Mouse (Mus musculus) thymus, postnatal 0 days (tissue): ENCODE measurements around the gene Ntn4. TPM values are rescaled to one million over a fixed set of nuclear protein-coding genes. Genes with fewer than 3 reads are reported as not detected.

ENCODE experiments used
- DNase-seq: peaks from one replicate; pipeline ENCODE4 v3.0.0-alpha.2; 2015; ENCODE audit warnings: low spot score
- polyA plus RNA-seq: library from polyadenylated mRNA; unstranded; fragments of >200 nt; fragmentation: Nextera tagmentation; extraction: Ambion mirVana; gene quantifications from 2 replicates; pipeline ENCODE4 v1.2.1, GENCODE M21; 2015

Ntn4 gene
- polyA plus RNA-seq, result 0.04 and 0.05 TPM in 2 replicates

DNA sequence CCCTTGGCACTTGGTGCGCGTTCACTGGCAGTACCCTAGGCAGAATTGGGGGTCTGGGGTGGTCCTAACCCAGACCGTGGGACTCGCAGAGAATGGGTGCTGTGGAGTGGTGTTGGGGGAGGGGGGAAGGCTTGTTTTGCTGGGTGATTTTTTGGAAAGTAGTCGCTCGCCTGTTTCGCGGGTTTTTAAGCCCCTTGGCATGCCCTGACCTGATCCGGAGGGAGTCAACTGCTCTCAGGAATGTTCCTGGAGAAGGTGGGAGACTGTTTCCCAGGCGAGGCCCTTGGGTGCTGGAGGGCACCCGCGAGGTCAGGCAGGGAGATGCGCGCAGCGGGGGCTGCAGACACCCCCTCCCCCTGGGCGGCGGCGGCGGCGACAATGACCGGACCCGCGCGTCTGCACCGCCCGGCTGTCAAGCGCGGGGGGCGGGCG lies at the start of gene Ntn4:
Gene Ntn4, plus strand, starts transcription at position 161 of the 432 bp plus-strand sequence.
- DNase-seq, result no peak

DNA sequence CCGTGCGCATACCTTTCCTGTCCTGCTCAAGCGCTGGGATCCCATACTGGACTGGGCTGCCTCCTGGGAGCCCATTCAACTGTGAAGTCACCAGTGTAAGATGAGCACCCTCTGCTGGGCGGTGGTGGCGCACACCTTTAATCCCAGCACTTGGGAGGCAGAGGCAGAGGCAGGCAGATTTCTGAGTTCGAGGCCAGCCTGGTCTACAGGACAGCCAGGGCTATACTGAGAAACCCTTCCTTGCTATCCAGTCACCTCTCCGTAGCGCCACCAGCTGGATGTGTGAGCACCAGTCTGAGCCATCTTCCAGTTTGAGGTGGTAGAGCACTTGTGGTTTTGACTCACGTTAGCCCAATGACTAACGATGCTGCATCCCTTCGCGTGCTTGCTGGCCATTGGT lies 48.0 kb upstream of the Ntn4 start:
- peak; percentile 17 for DNase-seq

DNA sequence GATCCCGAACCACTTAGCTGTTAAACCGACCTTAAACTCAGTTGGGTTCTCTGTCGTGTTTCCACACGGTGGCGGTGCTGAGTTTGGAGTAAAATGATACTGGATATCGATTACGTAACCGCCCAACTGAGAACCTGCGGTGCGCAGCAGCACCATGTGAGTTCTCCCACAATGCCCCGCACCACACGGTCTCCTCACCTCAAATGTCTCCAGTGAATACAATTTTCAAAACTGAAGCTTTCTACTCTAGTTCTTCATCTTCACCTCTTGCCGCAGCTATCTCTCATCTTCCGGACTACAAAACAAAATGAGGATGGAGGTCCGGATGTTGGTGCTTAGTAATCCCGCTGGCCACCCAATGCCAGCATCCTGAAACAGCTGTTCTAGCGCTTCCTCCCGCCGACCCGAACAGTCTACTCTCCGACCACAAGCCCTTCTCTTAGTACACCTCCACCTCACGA lies 46.4 kb upstream of the Ntn4 start:
- peak; percentile 80 for DNase-seq

DNA sequence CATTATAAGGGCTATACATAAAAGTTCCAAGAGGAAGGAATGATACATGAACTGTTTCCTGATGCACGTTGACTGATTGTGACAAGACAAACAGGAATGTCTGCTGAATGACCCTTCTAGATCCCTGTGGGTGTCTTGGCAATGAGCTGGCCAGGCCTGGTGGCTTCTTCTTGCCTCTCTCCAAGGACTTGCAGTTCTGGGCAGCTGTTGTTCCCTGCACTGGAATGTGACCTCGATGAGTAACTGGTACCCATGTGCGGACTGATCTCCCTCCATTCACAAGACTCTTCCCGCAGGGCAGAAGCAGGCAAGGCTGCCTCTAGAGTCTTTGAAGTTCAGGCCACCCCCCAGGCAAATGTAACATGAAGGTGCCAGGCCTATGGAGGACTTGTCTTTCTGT lies 44.6 kb upstream of the Ntn4 start:
- DNase-seq, result no peak

DNA sequence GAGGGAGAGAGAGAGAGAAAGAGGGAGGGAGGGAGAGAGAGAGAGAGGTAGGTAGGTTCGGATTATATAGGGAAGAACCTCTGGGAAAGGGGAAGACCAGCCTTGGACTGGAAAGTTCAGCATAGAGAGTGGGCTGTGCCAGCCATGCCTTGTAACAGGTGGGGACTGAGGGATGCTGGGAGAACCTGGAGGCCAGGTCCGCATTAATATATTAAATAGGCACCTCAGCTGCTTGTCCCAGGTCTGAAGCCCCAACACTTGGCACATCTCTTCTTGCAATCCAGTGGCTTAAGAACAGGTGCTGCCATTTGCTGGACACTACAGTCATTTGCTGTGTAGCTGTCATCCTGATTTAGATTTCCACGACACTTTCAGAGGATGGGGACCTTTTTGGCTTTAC lies 43.8 kb upstream of the Ntn4 start:
- DNase-seq, result no peak

DNA sequence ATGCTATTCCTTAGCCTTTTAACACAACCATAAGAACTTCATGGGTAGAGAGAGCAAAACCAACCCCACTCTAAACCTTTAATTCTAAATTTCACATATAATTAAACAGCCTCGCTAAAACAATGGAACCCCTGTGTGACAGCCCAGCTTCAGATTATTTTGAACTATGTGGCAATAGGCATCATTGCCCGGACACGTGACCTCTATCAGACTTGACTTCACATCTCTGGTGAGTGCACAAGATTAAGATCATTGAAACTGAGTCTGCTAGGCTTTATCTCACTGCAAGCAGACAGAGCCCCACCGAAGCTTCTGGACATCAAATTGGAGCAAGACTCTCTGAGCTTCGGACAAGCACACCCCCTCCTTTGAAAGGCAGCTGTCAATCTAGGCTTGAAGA lies 38.2 kb upstream of the Ntn4 start:
- DNase-seq, result no peak

DNA sequence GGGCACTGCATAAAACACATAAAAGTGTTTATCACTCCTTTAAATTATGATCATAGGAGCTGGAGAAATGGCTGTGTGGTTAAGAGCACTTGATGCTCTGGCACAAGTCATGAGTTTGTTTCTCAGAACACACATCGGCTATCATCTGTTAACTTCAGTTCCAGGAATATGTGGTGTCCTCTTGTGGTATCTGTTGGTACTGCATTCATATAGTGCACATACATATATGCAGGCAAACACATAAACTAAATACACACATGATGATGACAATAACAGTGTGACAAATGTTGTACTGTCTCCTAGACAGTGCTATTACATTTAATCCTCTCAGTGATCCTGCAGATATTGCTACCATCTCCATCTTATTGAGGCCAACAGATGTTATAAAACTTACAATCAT lies 37.2 kb upstream of the Ntn4 start:
- DNase-seq, result no peak

DNA sequence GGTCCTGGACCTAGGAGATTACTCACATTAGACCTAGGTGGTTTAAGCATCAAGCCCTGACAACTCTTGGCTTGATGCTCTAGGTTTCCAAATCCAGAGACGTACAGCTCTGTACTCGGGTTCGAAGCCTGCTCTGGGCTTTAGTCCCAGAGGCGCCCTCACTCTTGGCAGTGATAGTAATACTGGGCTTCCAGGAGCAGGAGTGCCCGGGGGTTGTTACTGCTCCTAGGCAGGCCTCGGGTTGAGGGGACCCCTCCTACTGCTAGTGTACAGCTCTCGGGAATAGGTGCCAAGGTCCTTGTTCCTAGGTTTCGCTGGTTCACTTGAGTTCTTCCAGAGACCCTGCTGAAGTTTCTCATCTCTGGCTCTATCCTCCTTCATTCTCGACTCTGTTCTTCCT lies 34.2 kb upstream of the Ntn4 start:
- no peak for DNase-seq

DNA sequence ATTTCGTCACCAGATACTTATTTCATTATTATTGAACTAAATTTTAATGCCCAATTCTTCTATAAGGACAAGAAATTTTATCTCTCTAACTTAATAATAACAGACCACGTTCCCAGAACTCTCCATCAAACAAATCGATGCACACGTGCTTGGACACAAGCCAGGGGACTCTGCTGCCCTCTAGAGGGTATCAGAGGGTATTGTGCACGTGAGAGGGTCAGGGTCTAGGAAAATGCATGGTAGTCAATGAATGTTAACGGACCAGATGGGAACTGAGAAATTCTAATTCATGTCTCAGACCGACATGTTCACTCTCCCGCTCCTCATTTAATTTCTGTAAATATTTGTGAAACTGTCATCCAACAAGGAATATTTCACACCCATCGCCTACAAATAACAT lies 32.4 kb upstream of the Ntn4 start:
- peak; percentile 28 for DNase-seq

DNA sequence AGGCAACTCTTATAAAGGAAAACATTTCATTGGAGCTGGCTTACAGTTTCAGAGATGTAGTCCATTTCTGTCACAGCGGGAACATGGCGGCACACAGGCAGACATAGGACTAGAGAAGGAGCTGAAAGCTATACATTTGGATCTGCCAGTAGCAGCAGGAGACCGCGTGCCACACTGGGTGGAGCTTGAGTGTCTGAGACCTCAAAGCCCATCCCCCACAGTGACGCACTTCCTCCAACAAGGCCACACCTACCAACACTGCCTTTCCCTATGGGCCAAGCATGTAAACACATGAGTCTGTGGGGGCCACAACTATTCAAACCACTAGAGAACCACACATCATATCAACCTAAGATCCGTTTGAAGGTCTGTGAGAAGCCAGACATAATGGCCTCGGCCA lies 31.2 kb upstream of the Ntn4 start:
- DNase-seq, result no peak

DNA sequence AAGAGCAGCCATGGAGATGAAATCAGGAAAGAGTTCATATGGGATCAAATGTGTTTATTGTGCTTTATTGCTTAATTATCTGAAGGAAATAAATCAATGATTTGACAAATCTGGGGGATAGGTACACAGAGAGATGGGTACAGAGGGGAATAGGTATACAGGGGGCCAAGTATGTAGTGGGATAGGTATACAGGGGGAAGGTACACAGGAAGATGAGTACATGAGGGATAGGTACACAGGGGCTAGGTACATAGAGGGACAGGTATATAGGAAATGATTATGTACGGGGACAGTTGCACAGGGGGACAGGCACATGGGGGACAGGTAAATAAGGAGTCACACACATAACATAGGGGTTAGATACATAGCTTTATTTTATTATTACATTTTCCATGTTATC lies 29.6 kb upstream of the Ntn4 start:
- no peak for DNase-seq

DNA sequence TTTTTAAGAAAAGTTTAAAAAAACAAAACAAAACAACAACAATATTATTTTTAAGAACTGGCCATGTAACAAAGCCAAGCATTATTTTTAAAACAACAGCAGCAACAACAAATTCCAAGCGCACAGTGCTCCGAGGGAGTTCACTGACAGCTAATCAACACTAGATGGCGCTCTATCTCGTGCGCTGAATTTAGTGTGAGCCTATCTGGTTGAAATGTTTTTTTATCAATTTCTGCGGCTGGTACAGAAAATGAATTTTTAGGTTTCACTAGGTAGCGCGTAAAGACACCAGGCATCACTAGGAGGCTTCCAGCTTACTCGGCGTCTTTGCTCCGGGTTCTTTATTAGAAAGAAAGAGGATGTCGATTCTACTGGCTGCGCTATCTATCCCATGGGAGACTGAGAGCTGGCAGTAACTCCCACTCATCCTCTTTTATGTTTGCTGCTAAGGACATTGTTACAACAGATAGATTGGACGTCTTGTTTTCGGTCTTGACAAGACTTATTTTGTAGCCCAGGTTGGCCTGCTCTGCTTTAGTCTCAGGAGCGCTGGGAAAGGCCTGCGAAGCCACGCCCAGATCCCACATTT lies 29.0 kb upstream of the Ntn4 start:
- peak; percentile 64 for DNase-seq

DNA sequence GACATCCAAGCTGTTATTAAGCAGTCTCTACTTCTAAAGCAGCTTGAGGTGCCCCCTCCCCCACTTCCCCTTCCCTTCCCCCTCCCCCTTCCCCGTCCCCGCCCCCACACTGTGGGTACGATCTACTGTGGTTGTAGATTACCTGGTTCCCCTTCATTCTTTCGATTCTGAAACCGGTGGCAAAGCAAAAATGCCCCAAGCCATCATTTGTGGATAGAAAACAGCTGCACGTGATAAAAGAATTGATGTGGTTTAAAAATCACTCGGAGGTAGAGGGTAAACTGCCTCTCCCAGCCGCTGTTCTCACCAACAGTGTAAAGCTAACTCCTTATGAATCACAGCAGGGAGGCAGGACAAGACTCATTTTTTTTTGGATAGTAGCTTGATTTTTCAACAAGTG lies 25.6 kb upstream of the Ntn4 start:
- DNase-seq, result peak; percentile 40

DNA sequence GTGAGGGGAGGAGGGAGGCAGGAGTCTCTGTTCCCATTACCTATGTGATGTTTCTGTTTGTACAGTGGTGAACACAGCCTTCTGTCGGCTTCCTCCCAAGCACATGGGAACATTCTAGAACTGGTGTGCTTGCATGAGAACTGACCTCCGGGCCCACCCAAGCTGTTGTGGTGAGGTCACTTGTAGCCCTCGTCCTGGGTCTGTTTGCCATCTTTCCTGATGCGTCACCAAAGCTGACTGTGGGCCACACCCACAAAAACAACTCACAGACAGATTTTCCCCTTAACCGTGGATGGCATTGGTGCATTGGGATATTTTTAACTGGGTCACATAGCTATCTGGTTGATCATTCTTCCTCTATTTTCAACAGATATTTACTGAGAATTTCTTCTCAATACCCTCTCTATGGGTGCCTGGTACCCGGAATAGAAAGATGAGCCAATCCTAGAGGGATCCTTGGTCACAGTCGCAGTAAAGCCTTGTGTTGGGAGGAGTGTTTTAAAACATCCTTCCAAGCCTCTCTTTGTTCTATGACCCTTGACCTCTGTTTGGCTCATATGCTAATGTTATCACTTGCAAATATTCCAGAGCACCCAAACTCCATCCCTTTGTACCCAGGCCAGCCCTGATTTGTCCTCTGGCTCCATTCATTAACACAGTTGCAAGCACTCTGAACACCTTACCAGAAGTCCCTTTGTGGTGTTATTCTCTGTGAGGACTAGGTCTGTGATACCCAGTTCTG lies 19.9 kb upstream of the Ntn4 start:
- no peak for DNase-seq

DNA sequence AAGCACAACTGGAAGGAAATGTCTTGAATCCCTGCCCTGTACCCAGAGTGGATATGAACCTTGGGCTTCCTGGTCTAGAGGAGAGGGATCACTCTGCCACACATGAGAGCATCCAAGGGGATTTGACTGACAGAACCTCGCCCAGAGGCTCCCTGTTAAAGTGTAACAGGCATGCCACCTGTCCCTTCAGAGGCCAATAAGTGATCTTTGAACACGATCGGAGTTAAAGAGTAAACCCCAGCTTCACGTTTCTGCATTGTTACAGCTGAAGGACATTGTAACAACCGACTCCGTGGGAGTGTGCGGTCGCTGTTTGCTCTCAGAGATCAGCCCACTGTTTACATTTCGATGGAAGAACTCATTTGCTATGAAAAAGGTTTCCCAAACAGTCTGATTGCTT lies 16.8 kb upstream of the Ntn4 start:
- no peak for DNase-seq

DNA sequence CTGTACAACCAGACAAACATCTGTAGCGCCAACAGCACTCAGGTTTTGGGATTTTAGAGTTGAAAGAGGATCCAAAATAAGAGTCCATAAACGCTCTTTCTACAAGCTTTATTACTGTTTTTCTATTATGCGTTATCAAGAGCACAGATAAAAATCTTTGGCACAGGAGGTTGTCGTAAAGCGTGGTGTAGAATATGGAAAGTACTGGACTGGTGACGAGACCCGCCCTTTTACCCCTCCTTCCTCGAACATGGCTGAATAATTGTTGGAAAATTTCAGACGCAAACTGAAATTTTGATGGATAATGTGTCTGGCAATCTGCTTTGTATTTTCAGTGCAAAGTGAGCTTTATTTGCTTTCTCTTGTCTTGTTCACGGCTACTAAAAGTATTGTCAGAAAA lies 16.3 kb upstream of the Ntn4 start:
- DNase-seq, result no peak

DNA sequence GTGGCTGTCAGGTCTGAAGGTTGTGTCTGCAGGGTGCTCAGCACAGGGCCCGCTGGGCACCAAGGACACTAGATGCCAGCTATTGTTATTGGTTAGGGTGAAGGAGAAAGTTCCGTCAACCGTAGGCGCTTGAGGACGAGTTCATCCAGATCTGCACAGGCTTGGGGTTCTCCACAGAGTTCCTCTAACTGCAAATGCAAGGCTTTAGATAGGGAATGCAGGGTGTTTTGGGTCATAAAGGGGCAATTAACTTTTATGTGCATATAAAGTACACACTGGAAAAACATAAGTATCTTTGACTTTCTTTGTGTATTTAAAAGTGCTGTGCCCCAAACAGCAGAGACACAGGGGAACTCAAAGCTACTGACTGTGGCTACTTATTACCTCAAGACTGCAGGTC lies 10.2 kb upstream of the Ntn4 start:
- no peak for DNase-seq

DNA sequence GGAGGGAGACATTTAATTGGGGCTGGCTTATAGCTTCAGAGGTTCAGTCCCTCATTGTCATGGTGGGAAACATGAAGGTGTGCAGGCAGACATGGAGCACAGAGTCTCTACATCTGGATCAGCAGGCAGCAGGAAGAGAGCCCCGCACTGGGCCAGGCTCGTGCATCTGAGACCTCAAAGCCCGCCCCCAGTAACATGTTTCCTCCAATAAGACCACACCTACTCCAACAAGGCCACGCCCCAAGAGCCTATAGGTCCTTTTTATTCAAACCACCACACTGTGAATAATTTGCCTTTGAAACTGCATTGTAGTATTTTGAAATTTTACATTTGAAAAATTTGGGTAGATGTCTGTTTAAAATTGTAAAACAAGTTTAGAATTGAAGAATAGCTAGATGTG lies 8.4 kb upstream of the Ntn4 start:
- no peak for DNase-seq

DNA sequence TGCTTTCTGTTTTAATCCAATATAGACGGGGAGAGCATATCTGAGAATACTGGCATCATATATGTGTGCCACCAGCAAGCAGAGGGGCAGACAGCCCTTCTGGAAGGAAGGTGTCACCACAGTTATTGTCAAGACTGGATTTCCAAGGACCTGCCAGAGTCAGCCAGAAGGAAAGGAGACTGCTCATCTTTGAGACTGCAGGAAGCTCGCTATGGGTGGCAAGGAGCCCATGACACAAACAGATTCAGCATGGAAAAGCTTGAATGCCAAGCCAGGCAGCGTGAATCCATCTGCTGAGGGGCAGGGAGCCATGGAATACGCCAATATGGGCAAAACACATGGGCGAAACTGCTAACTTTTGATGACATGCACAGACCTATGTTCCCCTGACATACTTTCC lies 6.9 kb upstream of the Ntn4 start:
- no peak for DNase-seq

DNA sequence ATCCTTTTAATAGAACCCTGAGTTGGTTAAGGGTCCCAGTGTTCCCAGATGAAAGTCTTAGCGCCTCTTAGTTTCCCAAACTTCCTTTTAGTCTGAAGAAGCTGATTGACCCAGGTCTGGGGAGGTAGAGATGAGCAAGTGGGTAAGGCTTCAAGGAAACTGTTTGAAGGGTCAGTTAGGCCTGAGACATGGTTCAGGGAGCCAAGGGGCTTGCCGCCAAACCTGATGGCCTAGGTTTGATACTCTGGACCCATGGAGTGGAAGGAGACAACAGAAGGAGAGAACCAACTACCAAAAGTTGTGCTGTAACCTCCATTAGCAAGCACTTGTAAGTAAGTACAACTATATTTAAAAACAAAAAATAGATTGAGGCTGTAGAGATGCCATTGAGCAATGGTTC lies 6.5 kb upstream of the Ntn4 start:
- DNase-seq, result no peak

DNA sequence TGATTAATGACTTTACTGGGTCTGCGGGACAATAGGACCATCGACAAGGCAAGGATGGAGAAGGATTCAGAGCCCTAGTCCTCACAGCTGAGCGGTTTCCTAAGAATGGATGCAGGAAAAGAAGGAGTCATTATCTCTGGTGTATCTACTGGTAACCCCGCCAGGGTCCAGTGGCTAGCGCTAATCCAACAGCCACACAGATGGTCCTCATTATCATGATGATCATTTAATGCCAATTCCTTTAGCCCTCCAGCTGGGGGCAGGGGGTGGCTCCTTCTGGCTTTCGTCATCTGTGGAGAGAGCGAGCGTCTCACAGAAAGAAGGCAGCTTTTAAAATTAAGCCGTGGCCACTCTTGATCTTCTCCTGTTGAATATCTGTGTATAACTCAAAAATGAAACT lies 4.5 kb upstream of the Ntn4 start:
- no peak for DNase-seq

DNA sequence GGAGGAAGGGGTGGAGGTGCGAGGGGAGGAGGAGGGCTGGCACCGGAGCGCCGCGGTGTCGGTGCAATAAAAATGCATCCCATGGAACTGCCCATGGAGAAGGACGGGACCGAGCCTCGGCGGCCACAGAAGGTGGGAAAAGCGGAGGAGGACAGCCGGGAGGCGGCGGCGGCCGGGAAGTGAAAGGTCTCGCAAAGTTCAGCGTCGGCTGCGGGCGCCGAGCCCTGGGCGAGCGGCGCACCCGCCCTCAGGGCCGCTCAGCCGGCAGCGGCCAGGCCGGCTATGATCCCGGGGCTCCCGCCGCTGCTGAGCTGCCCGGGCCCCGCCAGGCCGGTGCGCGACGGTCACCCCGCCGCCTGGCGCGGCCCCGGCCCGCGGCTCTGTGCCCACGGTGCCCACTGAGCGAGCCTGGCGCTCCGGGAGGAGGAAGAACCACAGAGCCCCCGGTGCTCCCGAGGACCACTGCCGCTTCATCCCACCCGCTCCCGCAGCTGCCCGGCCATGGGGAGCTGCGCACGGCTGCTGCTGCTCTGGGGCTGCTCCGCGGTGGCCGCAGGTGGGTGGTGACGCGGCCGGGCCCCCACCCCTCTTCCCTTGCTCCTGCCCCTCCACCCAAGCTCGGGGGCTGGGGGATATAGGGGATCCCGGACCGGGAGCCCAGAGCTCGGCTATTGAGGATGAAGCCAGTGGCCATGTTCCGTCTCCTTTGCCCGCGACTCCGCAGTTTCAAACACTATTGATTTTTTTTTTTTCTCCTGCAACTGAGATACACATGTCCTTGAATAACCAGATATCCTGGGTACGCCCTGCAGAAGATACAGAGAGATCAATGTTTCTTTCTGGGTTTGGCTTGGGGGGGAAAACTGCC lies 706 bp downstream of the Ntn4 start:
- DNase-seq, result no peak
